Mouse (Mus musculus): ENCODE measurements around the gene Il17f. TPM values are rescaled to one million over a fixed set of nuclear protein-coding genes. Genes with fewer than 3 reads are reported as not detected.
"Not testable (repeated sequence)": the region's sequence is repeated elsewhere in the genome, so short reads cannot be mapped to it uniquely, and the experiment has no call there.

The Il17f gene
- not detected in 2 replicates for polyA plus RNA-seq (2012; ENCODE audit: insufficient read depth, insufficient read length, missing spikeins)

- not testable (repeated sequence) for H3K27ac ChIP-seq (replicated peaks; ENCODE audit: low read depth, low read length); H3K4me3 ChIP-seq (ENCODE audit: insufficient read depth, low read depth, low read length); H3K4me1 ChIP-seq (ENCODE audit: control insufficient read depth, insufficient read depth, insufficient read length, low read length)
These were observed at the start of gene Il17f for GRCm38 (mm10) chr1:20790517-20790916. Il17f (minus strand) TSS chr1:20790617.

- H3K27ac ChIP-seq (replicated peaks; ENCODE audit: low read depth, low read length), result no peak overlapping the region
- H3K4me3 ChIP-seq (ENCODE audit: insufficient read depth, low read depth, low read length), result no peak overlapping the region
- H3K4me1 ChIP-seq (ENCODE audit: control insufficient read depth, insufficient read depth, insufficient read length, low read length), result no peaks in the 10 kb centered on the region
These were observed 49.5 kb upstream of the Il17f start for GRCm38 (mm10) chr1:20839911-20840310.

- Histone ChIP-seq H3K4me1 (ENCODE audit: control insufficient read depth, insufficient read depth, insufficient read length, low read length) (no peaks in the 10 kb centered on the region), H3K4me3 (ENCODE audit: insufficient read depth, low read depth, low read length) (no peak overlapping the region), H3K27ac (replicated peaks; ENCODE audit: low read depth, low read length) (no peak overlapping the region)
These were observed 46.2 kb upstream of the Il17f start for GRCm38 (mm10) chr1:20836551-20837125.

- Histone ChIP-seq H3K4me1 (ENCODE audit: control insufficient read depth, insufficient read depth, insufficient read length, low read length) (no peaks in the 10 kb centered on the region), H3K27ac (replicated peaks; ENCODE audit: low read depth, low read length) (no peak overlapping the region), H3K4me3 (ENCODE audit: insufficient read depth, low read depth, low read length) (no peak overlapping the region)
These were observed 42.7 kb upstream of the Il17f start for GRCm38 (mm10) chr1:20833141-20833511.

GRCm38 (mm10) chr1:20832473-20833140 lies 42.2 kb upstream of the Il17f start:
- Histone ChIP-seq H3K4me3 (ENCODE audit: insufficient read depth, low read depth, low read length) (no peak overlapping the region), H3K4me1 (ENCODE audit: control insufficient read depth, insufficient read depth, insufficient read length, low read length) (no peaks in the 10 kb centered on the region), H3K27ac (replicated peaks; ENCODE audit: low read depth, low read length) (no peak overlapping the region)

- no peak overlapping the region for H3K4me3 ChIP-seq (ENCODE audit: insufficient read depth, low read depth, low read length)
- no peaks in the 10 kb centered on the region for H3K4me1 ChIP-seq (ENCODE audit: control insufficient read depth, insufficient read depth, insufficient read length, low read length)
- H3K27ac ChIP-seq (replicated peaks; ENCODE audit: low read depth, low read length), result no peak overlapping the region
These were observed 40.1 kb upstream of the Il17f start for GRCm38 (mm10) chr1:20830546-20830945.

GRCm38 (mm10) chr1:20828061-20828460 lies 37.6 kb upstream of the Il17f start:
- Histone ChIP-seq H3K27ac (replicated peaks; ENCODE audit: low read depth, low read length) (no peak overlapping the region), H3K4me3 (ENCODE audit: insufficient read depth, low read depth, low read length) (no peak overlapping the region), H3K4me1 (ENCODE audit: control insufficient read depth, insufficient read depth, insufficient read length, low read length) (no peaks in the 10 kb centered on the region)

- Histone ChIP-seq H3K4me1 (ENCODE audit: control insufficient read depth, insufficient read depth, insufficient read length, low read length) (no peaks in the 10 kb centered on the region), H3K4me3 (ENCODE audit: insufficient read depth, low read depth, low read length) (no peak overlapping the region), H3K27ac (replicated peaks; ENCODE audit: low read depth, low read length) (no peak overlapping the region)
These were observed 34.6 kb upstream of the Il17f start for GRCm38 (mm10) chr1:20825036-20825435.

- Histone ChIP-seq H3K27ac (replicated peaks; ENCODE audit: low read depth, low read length) (no peak overlapping the region), H3K4me1 (ENCODE audit: control insufficient read depth, insufficient read depth, insufficient read length, low read length) (no peaks in the 10 kb centered on the region), H3K4me3 (ENCODE audit: insufficient read depth, low read depth, low read length) (no peak overlapping the region)
These were observed 33.5 kb upstream of the Il17f start for GRCm38 (mm10) chr1:20823906-20824305.

GRCm38 (mm10) chr1:20823471-20823870 lies 33.1 kb upstream of the Il17f start:
- H3K4me3 ChIP-seq (ENCODE audit: insufficient read depth, low read depth, low read length), result no peak overlapping the region
- no peaks in the 10 kb centered on the region for H3K4me1 ChIP-seq (ENCODE audit: control insufficient read depth, insufficient read depth, insufficient read length, low read length)
- no peak overlapping the region for H3K27ac ChIP-seq (replicated peaks; ENCODE audit: low read depth, low read length)

GRCm38 (mm10) chr1:20820959-20821358 lies 30.5 kb upstream of the Il17f start:
- Histone ChIP-seq H3K27ac (replicated peaks; ENCODE audit: low read depth, low read length) (no peak overlapping the region), H3K4me1 (ENCODE audit: control insufficient read depth, insufficient read depth, insufficient read length, low read length) (0 out of 2 replicates have a peak, but pooled peaks cover 4% of the 10 kb centered on the region), H3K4me3 (ENCODE audit: insufficient read depth, low read depth, low read length) (no peak overlapping the region)

GRCm38 (mm10) chr1:20819771-20820605 lies 29.6 kb upstream of the Il17f start, which contains the start of gene Mcm3:
Mcm3 (minus strand) TSS chr1:20820312.
- no peak within 1 kb of the TSS for H3K27ac ChIP-seq (replicated peaks; ENCODE audit: low read depth, low read length)
- H3K4me1 ChIP-seq (ENCODE audit: control insufficient read depth, insufficient read depth, insufficient read length, low read length), result 0 out of 2 replicates have a peak, but pooled peaks cover 4% of the 10 kb centered on the region

GRCm38 (mm10) chr1:20817596-20817995 lies 27.2 kb upstream of the Il17f start:
- H3K4me3 ChIP-seq (ENCODE audit: insufficient read depth, low read depth, low read length), result no peak overlapping the region
- no peak overlapping the region for H3K27ac ChIP-seq (replicated peaks; ENCODE audit: low read depth, low read length)

More at GRCm38 (mm10) chr1:20819771-20820605, 29.6 kb upstream of the Il17f start, which contains the start of gene Mcm3:
- H3K4me3 ChIP-seq (ENCODE audit: insufficient read depth, low read depth, low read length), result peak within 1 kb of the TSS; percentile 67

GRCm38 (mm10) chr1:20817172-20817571 lies 26.8 kb upstream of the Il17f start:
- no peak overlapping the region for H3K4me3 ChIP-seq (ENCODE audit: insufficient read depth, low read depth, low read length)
- no peak overlapping the region for H3K27ac ChIP-seq (replicated peaks; ENCODE audit: low read depth, low read length)
- H3K4me1 ChIP-seq (ENCODE audit: control insufficient read depth, insufficient read depth, insufficient read length, low read length), result 0 out of 2 replicates have a peak, but pooled peaks cover 4% of the 10 kb centered on the region

More at GRCm38 (mm10) chr1:20817596-20817995, 27.2 kb upstream of the Il17f start:
- 0 out of 2 replicates have a peak, but pooled peaks cover 4% of the 10 kb centered on the region for H3K4me1 ChIP-seq (ENCODE audit: control insufficient read depth, insufficient read depth, insufficient read length, low read length)

GRCm38 (mm10) chr1:20814521-20814920 lies 24.1 kb upstream of the Il17f start:
- Histone ChIP-seq H3K4me1 (ENCODE audit: control insufficient read depth, insufficient read depth, insufficient read length, low read length) (0 out of 2 replicates have a peak, but pooled peaks cover 4% of the 10 kb centered on the region), H3K27ac (replicated peaks; ENCODE audit: low read depth, low read length) (no peak overlapping the region), H3K4me3 (ENCODE audit: insufficient read depth, low read depth, low read length) (no peak overlapping the region)

Measured in brown adipose tissue, adult 24 weeks (tissue).